Mouse (Mus musculus) gastrocnemius, postnatal 25 days (tissue): ENCODE data around the gene Hist1h4h. TPM values are rescaled to one million over a fixed set of nuclear protein-coding genes. Genes with fewer than 3 reads are reported as not detected.
A peak's percentile ranks its signal among the peaks of the same experiment; 100 is the strongest.

Experiments used
- DNase-seq: peaks from one replicate; pipeline ENCODE4 v3.0.0; 2022
- long read RNA-seq, 2 experiments: library from polyadenylated mRNA; stranded (forward); transcript quantifications; one replicate each; pipeline ENCODE4 v2.0.0; 2021
- total RNA-seq, 2 experiments: library from RNA; stranded (reverse); gene quantifications; 1 replicate in 1 of 2; 2 replicates in 1 of 2; pipeline ENCODE4 v1.2.3; 2021

Hist1h4h gene
- 100 to 1,000 TPM; 156 to 160 TPM for total RNA-seq
- long read RNA-seq, experiment 1, transcript Hist1h4h-201 (1 exons, 470 nt), result major isoform, 187 of 187 reads
- long read RNA-seq, experiment 1, partial matches to known transcripts, result 0 of 187 reads
- long read RNA-seq, experiment 1, other reads (novel, unspliced or antisense), result 0 of 187 reads
- long read RNA-seq, experiment 2, transcript Hist1h4h-201 (1 exons, 470 nt), result major isoform, 139 of 139 reads
- long read RNA-seq, experiment 2, partial matches to known transcripts, result 0 of 139 reads
- long read RNA-seq, experiment 2, other reads (novel, unspliced or antisense), result 0 of 139 reads

- peak; percentile 93 for DNase-seq
Measured at GRCm38 (mm10) chr13:23530901-23531875, at the start of gene Hist1h4h. Gene Hist1h4h (plus strand): TSS chr13:23531050.

- DNase-seq, result no peak
Measured at GRCm38 (mm10) chr13:23483153-23483552, 47.7 kb upstream of the Hist1h4h start.

GRCm38 (mm10) chr13:23485271-23485670 lies 45.6 kb upstream of the Hist1h4h start:
- no peak for DNase-seq

DNA sequence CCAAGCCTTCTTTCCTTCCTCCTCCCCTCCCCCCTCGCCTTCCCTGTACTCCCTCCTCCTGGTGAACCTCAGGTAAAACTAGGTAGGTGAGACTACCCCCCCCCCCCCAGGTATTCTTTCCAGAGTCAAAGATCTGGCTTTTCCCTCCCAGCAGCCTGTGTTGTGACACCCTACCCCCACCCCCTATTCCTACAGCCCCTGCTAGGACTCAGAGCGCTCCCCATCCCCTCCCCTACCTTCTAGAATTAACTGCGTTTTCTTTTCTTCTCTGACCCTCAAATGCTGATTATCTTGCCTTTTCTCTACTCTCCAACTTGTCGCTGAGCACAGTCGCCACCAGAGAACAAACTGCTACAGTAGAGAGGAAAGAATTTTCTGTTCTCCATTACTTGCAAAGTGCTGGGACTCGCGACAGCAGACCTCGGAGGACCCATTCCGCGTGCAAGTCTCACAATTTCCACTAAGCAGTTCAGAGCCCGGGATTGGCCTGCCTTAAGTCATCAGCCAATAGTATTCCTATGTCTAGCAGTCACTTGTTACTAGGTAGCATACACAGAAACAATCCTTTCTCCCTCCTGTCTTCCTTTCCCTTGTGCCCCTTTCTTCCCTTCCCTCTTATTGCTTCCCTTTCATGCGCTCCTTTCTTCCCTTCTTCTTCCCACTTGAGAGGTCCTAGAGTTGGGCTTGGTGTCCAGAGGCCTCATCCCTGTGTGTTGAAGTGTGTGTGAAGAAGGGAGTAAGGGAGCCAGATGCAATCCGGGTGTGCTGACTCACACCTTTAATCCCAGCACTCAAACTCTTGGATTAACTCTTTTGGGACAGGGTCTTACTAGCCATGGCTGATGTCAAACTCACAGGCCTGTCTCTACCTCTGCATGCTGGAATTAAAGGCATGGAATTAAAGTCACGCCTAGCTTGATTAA lies 42.2 kb upstream of the Hist1h4h start, which contains the start of gene Btn2a2:
TSS of gene Btn2a2 (minus strand) at position 458 of the 923 bp plus-strand sequence.
- DNase-seq, result peak; percentile 37

DNA sequence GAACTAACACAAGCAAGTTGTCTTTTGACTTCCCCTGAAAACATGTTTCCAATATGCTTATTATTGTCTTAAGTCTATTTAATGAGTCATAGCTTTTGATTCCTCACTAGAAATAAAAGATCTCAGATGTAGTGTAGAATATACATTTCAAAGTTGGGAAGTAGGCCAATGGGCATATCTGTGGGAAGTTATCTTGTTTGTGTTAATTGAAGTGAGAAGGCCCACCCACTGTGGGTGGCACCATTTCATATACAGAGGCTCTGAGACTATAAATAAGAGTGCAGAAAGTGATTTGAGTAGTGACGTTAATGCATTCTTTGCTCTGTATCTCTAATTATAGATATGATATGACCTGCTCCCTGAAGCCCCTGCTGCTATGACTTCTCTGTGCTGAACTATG lies 40.0 kb upstream of the Hist1h4h start:
- DNase-seq, result no peak

- DNase-seq, result no peak
Measured at GRCm38 (mm10) chr13:23491263-23491662, 39.6 kb upstream of the Hist1h4h start.

- DNase-seq, result no peak
Measured at GRCm38 (mm10) chr13:23491990-23492389, 38.9 kb upstream of the Hist1h4h start.

- DNase-seq, result no peak
Measured at GRCm38 (mm10) chr13:23495526-23495925, 35.3 kb upstream of the Hist1h4h start.

GRCm38 (mm10) chr13:23497656-23498321 lies 33.1 kb upstream of the Hist1h4h start:
- DNase-seq, result no peak

- DNase-seq, result no peak
Measured at GRCm38 (mm10) chr13:23498653-23499052, 32.2 kb upstream of the Hist1h4h start.

GRCm38 (mm10) chr13:23499943-23500342 lies 30.9 kb upstream of the Hist1h4h start:
- DNase-seq, result no peak

GRCm38 (mm10) chr13:23500424-23501200 lies 30.2 kb upstream of the Hist1h4h start:
- DNase-seq, result no peak

- DNase-seq, result no peak
Measured at GRCm38 (mm10) chr13:23501511-23501910, 29.3 kb upstream of the Hist1h4h start.

GRCm38 (mm10) chr13:23502031-23502567 lies 28.8 kb upstream of the Hist1h4h start:
- no peak for DNase-seq

GRCm38 (mm10) chr13:23502916-23503315 lies 27.9 kb upstream of the Hist1h4h start:
- no peak for DNase-seq

DNA sequence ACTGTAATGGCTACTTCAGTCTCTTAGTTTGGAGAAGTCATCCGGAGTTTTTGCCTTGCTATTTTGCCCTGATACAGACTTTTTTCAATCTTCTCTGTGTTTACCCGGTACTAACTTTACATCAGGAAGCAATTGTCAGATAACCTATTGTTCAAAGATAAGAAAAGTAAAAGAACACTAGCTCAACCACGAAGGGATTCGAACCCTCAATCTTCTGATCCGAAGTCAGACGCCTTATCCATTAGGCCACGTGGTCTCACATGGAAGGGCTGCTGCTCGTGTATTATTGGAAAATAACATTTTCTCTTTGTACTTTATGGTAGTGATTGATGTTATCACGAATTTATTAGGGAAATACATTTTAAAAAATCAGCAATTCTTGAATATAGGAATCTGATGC lies 27.1 kb upstream of the Hist1h4h start:
- DNase-seq, result no peak

DNA sequence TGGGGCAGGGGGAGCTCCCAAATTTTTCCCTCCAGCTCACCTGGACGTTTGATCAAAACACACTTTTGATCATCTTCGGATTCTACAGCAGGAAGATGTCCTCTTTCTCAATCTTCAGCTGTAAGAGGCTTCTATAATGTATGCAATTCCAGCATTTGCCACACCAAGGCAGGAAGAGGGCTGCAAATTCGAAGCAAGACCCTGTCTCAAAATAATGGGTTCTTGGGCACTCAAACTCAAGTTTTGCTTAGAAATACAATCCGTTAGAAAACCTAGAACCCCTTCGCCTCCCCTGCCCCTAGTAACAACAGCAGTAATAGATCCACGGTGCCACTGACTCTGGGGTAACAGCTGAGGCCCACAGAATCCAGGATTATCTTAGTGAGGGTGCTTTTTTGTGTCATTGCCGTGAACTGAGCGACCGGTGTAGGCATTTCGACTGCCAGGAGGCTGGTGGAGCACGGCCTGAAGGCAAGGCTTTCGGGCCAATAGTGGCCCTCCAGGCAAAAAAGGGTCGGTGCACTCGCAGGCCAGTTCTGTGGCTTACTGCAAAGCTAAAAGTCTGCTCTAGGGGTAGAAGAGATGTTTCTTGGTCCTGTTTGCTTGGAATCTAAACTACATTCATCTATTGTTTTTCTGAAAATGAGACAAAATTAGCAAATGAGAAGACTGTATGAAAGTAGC lies 25.0 kb upstream of the Hist1h4h start:
- no peak for DNase-seq

DNA sequence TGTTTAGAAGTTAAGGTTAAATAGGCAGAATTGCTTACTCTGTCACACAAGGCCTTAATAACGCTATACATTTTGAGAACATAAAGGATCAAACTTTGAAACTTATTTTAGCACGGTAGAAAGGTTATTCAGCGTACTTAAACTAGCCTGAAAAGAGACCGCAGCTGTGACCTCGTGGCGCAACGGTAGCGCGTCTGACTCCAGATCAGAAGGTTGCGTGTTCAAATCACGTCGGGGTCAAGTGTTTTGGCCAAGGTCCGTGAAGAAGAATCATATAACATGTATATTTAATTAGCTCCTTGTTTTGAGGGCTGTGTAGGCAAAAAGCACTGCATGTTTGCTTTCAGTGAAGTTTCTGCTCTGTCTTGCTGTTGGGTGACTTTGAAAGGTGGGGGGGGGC lies 24.5 kb upstream of the Hist1h4h start:
- DNase-seq, result no peak

GRCm38 (mm10) chr13:23506819-23507515 lies 23.9 kb upstream of the Hist1h4h start:
- no peak for DNase-seq
